Mouse (Mus musculus) liver, embryonic 15.5 days (tissue): Measurements from ENCODE around the gene Itgb4. TPM values are rescaled to one million over a fixed set of nuclear protein-coding genes. Genes with fewer than 3 reads are reported as not detected.

Experiments
- ATAC-seq: fragments of 200-750 bp; cut with Nextera tagmentation; 2 replicates; pipeline ENCODE4 v1.8.0; 2017; ENCODE audit warnings: moderate number of reproducible peaks, mild to moderate bottlenecking, moderate library complexity; ENCODE audit not compliant: insufficient read depth
- H3K27ac ChIP-seq: fragments of 300-500 bp; sonication (generic); replicated peaks from 2 replicates; pipeline ENCODE4 v1.5.1; 2015; ENCODE audit warnings: mild to moderate bottlenecking, inconsistent platforms
- H3K27me3 ChIP-seq: fragments of 300-500 bp; sonication (generic); 2 replicates; pipeline ENCODE4 v1.6.1; 2015; ENCODE audit warnings: mild to moderate bottlenecking, inconsistent platforms
- H3K36me3 ChIP-seq: fragments of 300-500 bp; sonication (generic); replicated peaks from 2 replicates; pipeline ENCODE4 v1.6.1; 2015; ENCODE audit warnings: moderate library complexity, mild to moderate bottlenecking, inconsistent platforms
- H3K4me1 ChIP-seq: fragments of 300-500 bp; sonication (generic); replicated peaks from 2 replicates; pipeline ENCODE4 v1.6.1; 2015; ENCODE audit warnings: inconsistent platforms
- H3K4me2 ChIP-seq: fragments of 300-500 bp; sonication (generic); 2 replicates; pipeline ENCODE4 v1.6.1; 2015; ENCODE audit warnings: moderate library complexity, mild to moderate bottlenecking, inconsistent platforms
- H3K4me3 ChIP-seq: fragments of 300-500 bp; sonication (generic); replicated peaks from 2 replicates; pipeline ENCODE4 v1.5.1; 2015; ENCODE audit warnings: mild to moderate bottlenecking, inconsistent platforms
- H3K9ac ChIP-seq: fragments of 300-500 bp; sonication (generic); 2 replicates; pipeline ENCODE4 v1.6.1; 2015; ENCODE audit warnings: moderate library complexity, mild to moderate bottlenecking, inconsistent platforms
- H3K9me3 ChIP-seq: fragments of 300-500 bp; sonication (generic); replicated peaks from 2 replicates; pipeline ENCODE4 v1.6.1; 2016; ENCODE audit warnings: inconsistent platforms
- WGBS: fragments of 180-500 bp; shearing (Covaris S2); methylation state at CpG from one replicate; pipeline ENCODE4 v1.1.7; 2015; ENCODE audit warnings: mixed read lengths; ENCODE audit not compliant: insufficient replicate concordance; 5-methylcytosine and 5-hydroxymethylcytosine counted together
- polyA plus RNA-seq: library from polyadenylated mRNA; unstranded; fragments of >200 nt; fragmentation: Nextera tagmentation; extraction: Ambion mirVana; gene quantifications from 2 replicates; pipeline ENCODE4 v1.2.1, GENCODE M21; 2015

The Itgb4 gene
- polyA plus RNA-seq = 0.18 and 0.31 TPM in 2 replicates

DNA sequence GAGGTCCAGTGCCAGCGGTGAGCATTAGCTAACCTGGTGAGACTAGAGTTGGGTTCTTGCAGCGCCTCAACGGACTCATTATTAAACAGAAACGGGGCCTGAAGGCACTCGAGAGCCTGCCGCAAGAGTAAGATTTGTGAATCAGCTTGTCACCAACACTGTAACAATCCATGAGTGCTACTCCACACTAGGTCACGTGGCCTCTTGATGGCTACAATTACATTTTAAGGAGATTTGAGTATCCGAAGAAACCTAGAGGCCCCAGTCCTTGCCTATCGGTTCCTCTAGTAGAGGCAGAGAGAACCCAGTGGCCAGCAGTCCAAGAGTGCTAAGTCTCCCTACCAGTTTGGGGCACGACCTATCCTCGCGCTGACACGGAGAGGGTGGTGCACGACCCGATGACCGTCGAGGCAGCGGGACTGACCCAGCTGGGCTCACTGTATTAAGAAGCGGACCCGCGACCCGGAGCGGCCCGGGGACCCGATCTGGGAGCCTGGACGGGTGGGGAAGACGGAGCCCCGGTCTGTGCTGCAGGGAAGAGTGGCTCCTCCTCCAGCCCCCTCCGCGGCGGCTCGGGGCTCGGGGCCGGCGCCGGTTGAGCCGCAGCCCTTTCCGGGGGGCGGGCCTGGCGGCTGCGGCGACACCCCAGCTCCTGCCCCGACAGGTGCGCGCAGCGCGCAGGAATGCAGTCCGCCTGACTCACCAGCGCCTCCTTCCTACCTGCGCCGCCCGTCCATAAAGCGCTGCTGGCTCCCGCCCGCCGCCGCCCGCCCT is at the start of gene Itgb4:
TSS of gene Itgb4 (plus strand) at position 401 of the 774 bp plus-strand sequence.
- H3K4me1 ChIP-seq = peaks cover 16% of the 10 kb centered on the region
- peak within 1 kb of the TSS; percentile 65 for H3K4me2 ChIP-seq
- H3K36me3 ChIP-seq = no peaks in the 10 kb centered on the region
- no peak for ATAC-seq
- H3K9me3 ChIP-seq = no peaks in the 10 kb centered on the region
- no peak within 1 kb of the TSS for H3K27ac ChIP-seq
- 9% methylated on average over 57 of the region's 58 CpGs for WGBS
- H3K4me3 ChIP-seq = peak within 1 kb of the TSS; percentile 47
- H3K27me3 ChIP-seq = peaks cover 71% of the 10 kb centered on the region
- no peak within 1 kb of the TSS for H3K9ac ChIP-seq

DNA sequence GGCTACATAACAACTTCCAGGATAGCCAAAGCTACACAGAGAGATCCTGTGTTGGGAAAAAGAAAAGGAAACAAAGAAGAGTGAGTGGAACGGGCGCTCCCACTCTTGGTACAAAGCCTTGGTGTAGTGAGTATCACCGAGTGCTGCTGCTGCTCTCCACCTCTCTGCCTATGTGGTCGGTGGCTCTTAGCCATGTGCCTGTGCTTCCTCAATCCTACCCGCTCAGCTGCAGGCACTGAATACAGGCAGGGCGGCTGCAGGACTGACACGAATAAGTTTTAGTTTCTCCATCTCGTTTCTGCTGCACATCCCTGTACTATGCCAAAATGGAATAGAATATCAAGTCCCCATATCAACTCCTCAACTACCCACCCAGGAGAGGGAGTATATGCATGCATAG is 45.5 kb upstream of the Itgb4 start:
- Histone ChIP-seq H3K9ac (no peak overlapping the region), H3K4me1 (peaks cover 22% of the 10 kb centered on the region), H3K27ac (no peak overlapping the region), H3K27me3 (no peaks in the 10 kb centered on the region), H3K4me2 (no peak overlapping the region), H3K9me3 (no peaks in the 10 kb centered on the region), H3K4me3 (no peak overlapping the region), H3K36me3 (peaks cover 35% of the 10 kb centered on the region)
- WGBS = 77% methylated on average over 8 of the region's 8 CpGs
- no peak for ATAC-seq

DNA sequence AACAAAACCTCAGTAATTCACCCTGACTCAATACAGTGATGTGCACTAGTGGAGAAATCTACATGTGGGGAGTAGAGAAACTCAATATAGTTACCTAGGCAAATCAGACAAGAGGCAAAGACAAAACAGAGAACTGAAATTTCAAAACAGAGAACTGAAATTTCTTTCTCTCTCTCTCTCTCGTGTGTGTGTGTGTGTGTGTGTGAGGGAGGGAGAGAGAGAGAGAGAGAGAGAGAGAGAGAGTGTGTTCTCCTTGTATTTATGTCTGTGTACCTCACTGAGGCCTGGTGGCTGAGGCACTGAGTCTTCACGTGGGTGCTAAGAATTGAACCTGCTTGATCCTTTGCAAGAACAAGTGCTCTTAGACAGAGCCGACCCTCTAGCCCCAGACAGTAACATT is 44.7 kb upstream of the Itgb4 start:
- ATAC-seq = no peak
- Histone ChIP-seq H3K4me2 (no peak overlapping the region), H3K4me3 (no peak overlapping the region), H3K27ac (no peak overlapping the region), H3K4me1 (peaks cover 30% of the 10 kb centered on the region), H3K9me3 (no peaks in the 10 kb centered on the region), H3K36me3 (peaks cover 27% of the 10 kb centered on the region), H3K27me3 (no peaks in the 10 kb centered on the region), H3K9ac (no peak overlapping the region)
- WGBS = 44% methylated on average over 3 of the region's 3 CpGs

DNA sequence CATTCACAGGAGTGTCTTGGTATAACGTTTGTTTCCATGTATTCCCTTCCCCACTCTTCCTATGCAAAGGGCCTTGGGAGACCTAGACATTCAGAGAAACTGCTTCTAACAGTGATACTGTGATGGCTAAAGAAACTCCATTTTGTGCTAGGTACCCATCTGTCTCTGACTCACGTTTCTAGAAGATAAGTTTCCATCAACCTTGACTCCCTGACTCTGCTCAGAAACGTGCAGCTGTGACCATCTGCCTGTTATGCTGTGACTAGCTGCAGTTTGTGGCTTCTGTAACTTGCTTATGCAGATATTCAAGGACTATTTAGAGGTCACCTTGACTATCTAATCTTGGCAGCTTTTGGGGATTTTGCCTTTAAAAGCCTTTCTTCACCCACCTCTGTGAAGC is 43.3 kb upstream of the Itgb4 start:
- 57% methylated on average over 3 of the region's 3 CpGs for WGBS
- Histone ChIP-seq H3K4me2 (no peak overlapping the region), H3K27me3 (no peaks in the 10 kb centered on the region), H3K4me3 (no peak overlapping the region), H3K4me1 (peaks cover 32% of the 10 kb centered on the region), H3K36me3 (peaks cover 31% of the 10 kb centered on the region), H3K27ac (no peak overlapping the region), H3K9ac (no peak overlapping the region), H3K9me3 (no peaks in the 10 kb centered on the region)
- no peak for ATAC-seq

DNA sequence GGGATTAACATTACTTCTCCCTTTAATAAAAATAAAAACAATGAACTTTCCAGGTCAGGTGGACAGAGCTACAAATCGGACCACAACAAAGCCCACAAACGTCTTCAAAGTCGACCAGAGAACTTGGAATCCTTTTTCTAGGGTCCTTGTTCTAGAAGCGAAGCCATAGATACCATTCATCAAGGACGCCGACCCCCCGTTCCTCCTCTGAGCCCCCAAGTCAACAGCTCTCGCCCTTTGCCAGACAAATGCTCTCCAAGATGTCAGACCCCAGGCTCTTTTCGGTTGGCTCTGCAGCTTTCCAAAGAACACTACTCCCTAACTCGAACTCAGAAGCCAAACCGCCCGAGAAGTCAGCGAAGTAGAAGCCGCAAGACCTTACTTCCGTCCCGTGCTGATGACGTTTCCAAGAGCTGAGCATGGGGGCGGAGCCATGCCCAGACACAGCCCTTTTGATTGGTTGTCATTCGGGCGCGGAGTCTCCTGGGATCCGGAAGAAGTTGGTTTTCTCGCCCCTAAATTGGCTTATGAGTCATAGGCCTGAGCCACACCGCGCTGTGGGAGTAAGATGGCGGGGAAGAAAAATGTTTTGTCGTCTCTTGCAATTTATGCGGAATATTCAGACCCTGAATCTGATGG is 41.3 kb upstream of the Itgb4 start, which contains the start of the genes Sap30bp and Recql5:
TSS of gene Sap30bp (plus strand) at position 175 of the 639 bp plus-strand sequence.
TSS of gene Recql5 (minus strand) at position 370 of the 639 bp plus-strand sequence.
- Histone ChIP-seq H3K9ac (peak within 1 kb of the TSS; percentile 76), H3K36me3 (peaks cover 32% of the 10 kb centered on the region), H3K27ac (peak within 1 kb of the TSS; percentile 65), H3K4me2 (peak within 1 kb of the TSS; percentile 81), H3K9me3 (no peaks in the 10 kb centered on the region), H3K4me3 (peak within 1 kb of the TSS; percentile 81), H3K4me1 (peaks cover 32% of the 10 kb centered on the region), H3K27me3 (no peaks in the 10 kb centered on the region)
- peak; percentile 99 for ATAC-seq
- under 1% methylated on average over 28 of the region's 28 CpGs for WGBS

DNA sequence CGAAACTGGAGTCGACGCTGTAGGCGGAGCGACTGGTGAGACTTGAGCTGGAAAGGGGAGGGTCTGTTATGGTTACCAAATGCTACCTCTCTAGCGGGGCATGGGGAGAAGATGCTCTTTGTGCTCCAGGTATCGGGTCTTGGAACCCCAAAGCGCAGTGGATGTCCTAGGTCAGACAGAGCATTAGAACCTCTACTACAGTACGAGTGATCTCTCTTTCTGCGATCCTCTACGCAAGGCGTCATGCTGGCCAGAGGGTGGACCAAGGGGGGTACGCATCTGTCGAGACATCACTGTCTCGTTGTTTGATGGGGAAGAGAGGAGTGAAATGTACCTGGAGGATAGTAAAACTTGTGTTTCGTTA is 40.8 kb upstream of the Itgb4 start:
- H3K9me3 ChIP-seq = no peaks in the 10 kb centered on the region
- H3K27me3 ChIP-seq = no peaks in the 10 kb centered on the region
- H3K4me2 ChIP-seq = peak overlapping the region; percentile 78
- H3K36me3 ChIP-seq = peaks cover 31% of the 10 kb centered on the region
- peak overlapping the region; percentile 65 for H3K27ac ChIP-seq
- ATAC-seq = peak; percentile 47
- peaks cover 32% of the 10 kb centered on the region for H3K4me1 ChIP-seq
- under 1% methylated on average over 16 of the region's 16 CpGs for WGBS
- peak overlapping the region; percentile 76 for H3K9ac ChIP-seq
- peak overlapping the region; percentile 81 for H3K4me3 ChIP-seq

DNA sequence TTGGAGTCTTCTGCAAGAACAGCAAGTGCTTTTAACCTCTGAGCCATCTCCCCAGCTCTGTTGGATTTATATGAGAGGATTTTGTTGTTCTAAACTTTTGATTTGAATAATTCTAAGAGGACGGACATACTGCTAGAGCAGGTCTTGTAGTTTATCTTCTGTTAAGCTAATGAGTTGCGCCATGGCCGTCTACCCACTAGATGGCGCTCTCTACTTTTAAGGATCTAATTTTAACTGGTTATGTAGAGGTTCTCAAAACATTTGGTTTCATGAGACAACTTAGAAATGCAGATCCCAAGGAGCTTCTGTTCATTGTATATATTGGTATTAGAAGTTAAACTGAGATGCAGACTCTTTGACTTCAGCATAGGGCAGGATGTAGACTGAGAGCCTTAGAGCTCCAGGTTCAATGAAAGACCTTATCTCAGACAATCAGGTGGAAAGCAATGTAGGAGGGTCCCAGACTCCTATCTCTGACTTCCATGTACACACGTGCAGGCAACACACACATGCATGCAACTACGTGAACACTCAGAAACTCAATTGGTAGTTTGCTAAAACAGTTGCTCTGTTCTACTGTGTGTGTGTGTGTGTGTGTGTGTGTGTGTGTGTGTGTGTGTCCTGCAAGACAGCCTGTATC is 34.7 kb upstream of the Itgb4 start:
- no peaks in the 10 kb centered on the region for H3K27me3 ChIP-seq
- WGBS = 14% methylated on average over 6 of the region's 6 CpGs
- H3K4me2 ChIP-seq = no peak overlapping the region
- H3K36me3 ChIP-seq = peaks cover 70% of the 10 kb centered on the region
- H3K9ac ChIP-seq = no peak overlapping the region
- no peaks in the 10 kb centered on the region for H3K9me3 ChIP-seq
- H3K4me1 ChIP-seq = peaks cover 6% of the 10 kb centered on the region
- H3K27ac ChIP-seq = 0 out of 2 replicates have a peak overlapping the region, but pooled peaks have one; percentile 19
- ATAC-seq = peak; percentile 22; the same call in 1 of the 2 replicates
- H3K4me3 ChIP-seq = no peak overlapping the region

DNA sequence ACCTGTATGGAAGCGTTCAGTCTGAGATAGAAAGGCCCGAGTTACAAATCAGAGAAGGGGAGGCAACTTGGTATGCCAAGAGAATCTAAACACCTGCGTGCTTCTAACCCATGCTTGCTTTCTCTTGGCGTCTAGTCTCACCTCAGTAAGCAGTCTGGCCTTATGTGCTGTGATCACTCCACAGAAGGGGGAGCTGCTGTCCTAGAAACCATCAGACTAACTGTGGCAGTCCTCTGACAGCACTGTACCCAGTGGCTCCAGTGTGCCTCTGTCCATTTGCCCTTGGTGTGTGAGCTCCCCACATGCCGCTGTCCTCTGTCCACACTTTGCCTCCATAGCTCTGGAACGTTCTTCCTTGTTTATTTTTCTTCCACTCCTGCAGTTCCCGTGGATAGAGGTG is 32.5 kb upstream of the Itgb4 start:
- Histone ChIP-seq H3K27me3 (no peaks in the 10 kb centered on the region), H3K9me3 (no peaks in the 10 kb centered on the region), H3K4me2 (no peak overlapping the region), H3K4me1 (peaks cover 3% of the 10 kb centered on the region; the same call in 1 of the 2 replicates), H3K36me3 (peaks cover 69% of the 10 kb centered on the region), H3K4me3 (no peak overlapping the region), H3K27ac (no peak overlapping the region), H3K9ac (no peak overlapping the region)
- no peak for ATAC-seq
- 83% methylated on average over 7 of the region's 7 CpGs for WGBS

DNA sequence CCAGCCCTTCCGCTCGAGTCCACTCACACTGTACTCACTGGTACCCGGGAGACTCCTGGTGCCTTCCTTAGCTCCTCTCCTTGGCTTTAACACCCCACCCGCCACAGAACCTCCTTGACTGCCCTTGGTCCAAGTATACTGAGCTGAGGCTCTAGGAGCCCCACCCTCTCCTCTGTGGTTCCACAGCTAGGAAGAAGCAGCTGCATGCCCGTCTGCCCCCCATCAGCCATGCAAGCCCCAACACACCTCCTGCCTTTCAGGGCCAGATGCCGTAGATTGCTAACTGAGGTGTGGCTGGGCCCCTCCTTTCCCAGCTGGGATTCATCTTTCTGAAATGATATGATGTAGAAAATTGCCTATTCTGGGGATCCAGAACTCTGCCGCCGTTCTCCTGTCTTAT is 29.3 kb upstream of the Itgb4 start:
- Histone ChIP-seq H3K4me3 (no peak overlapping the region), H3K9me3 (no peaks in the 10 kb centered on the region), H3K36me3 (peaks cover 58% of the 10 kb centered on the region), H3K9ac (no peak overlapping the region), H3K27me3 (no peaks in the 10 kb centered on the region), H3K27ac (no peak overlapping the region), H3K4me2 (no peak overlapping the region), H3K4me1 (no peaks in the 10 kb centered on the region)
- 82% methylated on average over 8 of the region's 8 CpGs for WGBS
- ATAC-seq = no peak

DNA sequence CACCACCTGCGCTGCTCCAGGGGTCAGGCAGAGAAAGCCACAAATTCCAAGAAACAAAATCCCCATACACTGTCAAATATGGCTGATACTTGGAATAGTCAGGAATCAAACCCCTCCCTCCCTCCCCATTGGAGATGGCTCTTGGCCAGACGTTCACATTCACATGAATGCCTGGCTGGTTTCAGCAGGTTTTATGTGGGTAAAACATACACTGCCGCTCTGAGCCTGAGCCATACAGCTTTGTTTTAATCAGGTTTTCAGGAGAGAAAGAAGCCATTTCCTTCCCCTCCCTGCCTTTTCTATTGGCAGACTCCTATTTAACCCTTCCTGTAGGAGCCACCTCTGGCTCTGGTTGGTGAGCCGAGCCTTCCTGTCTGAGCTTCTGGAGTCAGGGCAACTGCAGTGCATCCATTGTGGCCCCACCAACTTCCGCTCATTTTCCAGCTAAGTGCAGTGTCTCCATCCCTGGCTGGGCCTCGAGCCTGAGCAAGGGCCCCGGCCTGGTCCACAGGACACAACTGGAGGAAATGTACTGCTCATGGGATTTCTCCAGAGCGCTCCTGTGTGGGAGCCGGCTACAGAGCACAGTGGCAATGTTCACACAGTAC is 28.2 kb upstream of the Itgb4 start:
- H3K9me3 ChIP-seq = no peaks in the 10 kb centered on the region
- H3K27ac ChIP-seq = no peak overlapping the region
- no peak overlapping the region for H3K9ac ChIP-seq
- no peaks in the 10 kb centered on the region for H3K27me3 ChIP-seq
- WGBS = 84% methylated on average over 9 of the region's 9 CpGs
- no peak overlapping the region for H3K4me2 ChIP-seq
- no peak overlapping the region for H3K4me3 ChIP-seq
- H3K36me3 ChIP-seq = peaks cover 57% of the 10 kb centered on the region
- no peaks in the 10 kb centered on the region for H3K4me1 ChIP-seq
- ATAC-seq = no peak

DNA sequence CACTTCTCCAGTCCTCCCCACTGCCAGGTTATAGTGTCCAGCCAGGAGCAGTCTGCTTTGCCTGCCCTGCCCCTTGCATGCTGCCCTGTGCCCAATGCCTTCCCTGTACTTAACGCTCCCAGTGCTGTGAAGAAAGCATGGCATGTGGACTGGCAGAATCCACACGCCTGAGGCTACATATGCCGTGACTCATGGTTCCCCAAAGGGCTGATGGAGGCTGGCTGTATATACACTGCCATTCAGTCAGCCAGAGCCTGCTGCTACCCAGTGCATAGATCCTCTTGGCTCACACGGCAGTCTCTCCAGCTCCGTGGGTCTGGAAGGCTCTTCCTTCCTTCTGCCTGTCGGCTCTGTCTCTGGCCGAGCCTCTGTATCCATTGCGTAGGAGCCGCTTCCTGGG is 26.2 kb upstream of the Itgb4 start:
- peaks cover 59% of the 10 kb centered on the region for H3K36me3 ChIP-seq
- H3K4me1 ChIP-seq = no peaks in the 10 kb centered on the region
- ATAC-seq = no peak
- no peak overlapping the region for H3K4me3 ChIP-seq
- no peaks in the 10 kb centered on the region for H3K27me3 ChIP-seq
- H3K9me3 ChIP-seq = no peaks in the 10 kb centered on the region
- H3K27ac ChIP-seq = no peak overlapping the region
- H3K4me2 ChIP-seq = no peak overlapping the region
- no peak overlapping the region for H3K9ac ChIP-seq
- 89% methylated on average over 9 of the region's 9 CpGs for WGBS
